Mouse (Mus musculus): ENCODE measurements around the gene Ptcra. TPM values are rescaled to one million over a fixed set of nuclear protein-coding genes. Genes with fewer than 3 reads are reported as not detected.
A peak's percentile ranks its signal among the peaks of the same experiment; 100 is the strongest.
"Not testable (repeated sequence)": the region's sequence is repeated elsewhere in the genome, so short reads cannot be mapped to it uniquely, and the experiment has no call there.

Ptcra gene
- under 1 TPM in 1 of 2 experiments, not detected in 1; 0.28 TPM for total RNA-seq (2021)
- long read RNA-seq, experiment 1, partial matches to known transcripts: 0 of 1 reads
- long read RNA-seq, experiment 1, other reads (novel, unspliced or antisense): 1 of 1 reads
- long read RNA-seq, experiment 2, partial matches to known transcripts: 2 of 2 reads
- long read RNA-seq, experiment 2, other reads (novel, unspliced or antisense): 0 of 2 reads

DNA sequence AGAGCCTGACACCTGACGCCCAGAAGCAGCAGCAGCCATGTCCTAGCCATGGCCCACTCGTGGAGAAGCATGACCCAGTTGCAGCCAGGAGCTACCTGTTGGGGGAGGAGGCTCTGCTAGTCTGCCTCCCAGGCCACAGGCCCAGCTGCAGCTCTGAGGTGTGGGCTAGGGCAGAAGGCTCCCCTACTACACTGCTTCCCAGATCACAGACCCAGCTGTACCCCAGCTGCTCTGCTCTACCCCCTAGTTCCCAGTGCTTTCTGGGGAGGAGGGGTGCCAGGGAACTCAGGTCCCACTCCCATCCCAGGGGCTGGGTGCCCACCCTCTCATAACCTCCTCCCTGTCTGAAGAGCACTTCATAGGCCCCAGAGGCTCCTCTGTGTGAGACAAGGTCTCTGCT lies at the start of gene Ptcra:
Gene Ptcra, minus strand, starts transcription at position 169 of the 400 bp plus-strand sequence.
- no peak for DNase-seq (ENCODE audit: low spot score in 2 of 2)

DNA sequence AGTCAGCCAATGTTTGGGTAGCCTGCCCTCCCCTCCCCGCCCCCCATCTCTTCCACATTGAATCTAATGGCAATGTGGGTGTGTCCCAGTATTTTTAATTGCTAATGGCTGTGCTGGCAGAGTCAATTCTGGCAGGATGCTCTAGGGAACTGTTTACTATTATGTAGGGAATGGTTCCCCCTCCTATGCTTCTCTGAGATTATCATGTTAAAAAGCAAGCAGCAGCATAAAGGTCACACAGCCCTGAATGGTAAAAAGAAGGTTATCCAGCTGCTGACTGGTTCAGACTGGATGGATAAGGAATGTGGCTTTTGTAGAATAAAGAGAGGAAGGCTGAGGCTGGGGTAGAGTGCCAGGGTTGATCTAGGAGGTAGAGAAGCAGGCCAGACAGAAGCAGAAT lies 48.9 kb upstream of the Ptcra start:
- DNase-seq (ENCODE audit: low spot score in 2 of 2): no peak

DNA sequence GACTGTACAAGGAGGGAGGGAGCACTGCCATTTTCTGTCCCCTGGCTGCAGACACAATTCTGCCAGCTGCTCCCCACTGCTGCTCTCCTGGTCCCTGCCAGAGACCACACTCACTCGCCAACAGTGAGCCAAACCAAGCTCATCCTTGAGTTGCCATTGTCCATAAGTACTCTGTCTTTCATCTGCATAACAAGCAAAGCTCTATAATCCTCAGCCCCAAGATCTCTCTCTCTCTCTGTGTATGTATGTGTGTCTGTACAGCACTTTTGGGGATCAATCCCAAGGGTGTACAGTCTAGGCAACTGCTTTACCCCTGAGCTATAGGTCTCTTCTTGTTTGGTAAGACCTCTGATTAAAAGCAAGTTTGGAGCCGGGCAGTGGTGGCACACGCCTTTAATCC lies 47.2 kb upstream of the Ptcra start:
- DNase-seq (ENCODE audit: low spot score in 2 of 2): no peak

- DNase-seq (ENCODE audit: low spot score in 2 of 2): no peak
Measured at GRCm38 (mm10) chr17:46809131-46809830, 45.8 kb upstream of the Ptcra start.

DNA sequence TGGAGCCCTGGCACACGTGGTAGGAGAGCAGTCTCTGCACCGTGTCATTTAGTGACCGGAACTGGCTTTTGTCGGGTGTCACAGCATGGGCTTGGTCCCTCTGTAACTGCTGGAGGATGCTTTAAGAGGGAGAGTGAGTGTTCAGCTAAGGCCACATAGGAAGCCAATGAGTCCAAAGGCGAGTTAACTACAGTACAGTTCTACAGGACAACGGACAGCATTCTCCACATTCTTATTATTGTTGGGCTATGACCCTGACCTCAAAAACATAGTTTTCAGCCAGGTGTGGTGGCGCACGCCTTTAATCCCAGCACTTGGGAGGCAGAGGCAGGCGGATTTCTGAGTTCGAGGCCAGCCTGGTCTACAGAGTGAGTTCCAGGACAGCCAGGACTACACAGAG lies 44.9 kb upstream of the Ptcra start:
- no peak for DNase-seq (ENCODE audit: low spot score in 2 of 2)

GRCm38 (mm10) chr17:46801761-46802160 lies 38.2 kb upstream of the Ptcra start:
- DNase-seq (ENCODE audit: low spot score in 2 of 2): no peak

GRCm38 (mm10) chr17:46799680-46800079 lies 36.2 kb upstream of the Ptcra start:
- no peak for DNase-seq (ENCODE audit: low spot score in 2 of 2)

- DNase-seq (ENCODE audit: low spot score in 2 of 2): no peak
Measured at GRCm38 (mm10) chr17:46797386-46797785, 33.9 kb upstream of the Ptcra start.

DNA sequence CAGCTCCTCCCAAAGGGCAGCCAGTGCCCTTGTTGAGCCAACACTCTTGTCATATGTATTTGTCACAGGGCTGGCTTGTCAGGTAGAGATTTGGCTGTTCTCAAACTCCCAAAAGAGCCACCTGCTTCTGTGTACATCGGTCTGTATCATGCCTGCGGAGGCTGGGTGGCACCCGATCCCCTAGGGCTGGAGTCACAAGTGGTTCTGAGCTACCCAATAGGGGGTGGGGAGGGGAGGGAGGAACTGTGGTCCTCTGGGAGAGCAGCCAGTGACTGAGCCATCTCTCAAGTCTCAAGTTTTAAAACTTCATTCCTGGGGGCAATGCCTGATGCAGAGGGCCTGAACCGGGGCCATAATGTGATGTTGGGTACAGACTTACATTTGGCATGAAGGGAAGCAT lies 33.2 kb upstream of the Ptcra start:
- no peak for DNase-seq (ENCODE audit: low spot score in 2 of 2)

DNA sequence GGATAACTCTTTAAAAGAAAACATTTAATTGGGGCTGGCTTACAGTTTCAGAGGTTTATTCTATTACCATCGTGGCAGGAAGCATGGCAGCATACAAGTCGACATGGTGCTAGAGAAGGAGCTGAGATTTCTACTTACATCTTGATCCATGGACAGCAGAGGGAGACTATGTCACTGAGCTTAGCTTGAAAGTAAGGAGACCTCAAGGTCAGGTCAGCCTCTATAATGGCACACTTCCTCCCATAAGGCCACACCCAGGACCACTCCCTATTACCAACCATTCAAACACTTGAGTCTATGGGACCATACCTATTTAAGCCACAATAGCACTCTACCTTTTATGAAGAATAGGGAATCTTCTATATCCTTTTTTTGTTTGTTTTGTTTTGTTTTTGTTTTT lies 29.5 kb upstream of the Ptcra start:
- DNase-seq (ENCODE audit: low spot score in 2 of 2): no peak

GRCm38 (mm10) chr17:46787974-46788373 lies 24.5 kb upstream of the Ptcra start:
- not testable (repeated sequence) for DNase-seq (ENCODE audit: low spot score in 2 of 2)

DNA sequence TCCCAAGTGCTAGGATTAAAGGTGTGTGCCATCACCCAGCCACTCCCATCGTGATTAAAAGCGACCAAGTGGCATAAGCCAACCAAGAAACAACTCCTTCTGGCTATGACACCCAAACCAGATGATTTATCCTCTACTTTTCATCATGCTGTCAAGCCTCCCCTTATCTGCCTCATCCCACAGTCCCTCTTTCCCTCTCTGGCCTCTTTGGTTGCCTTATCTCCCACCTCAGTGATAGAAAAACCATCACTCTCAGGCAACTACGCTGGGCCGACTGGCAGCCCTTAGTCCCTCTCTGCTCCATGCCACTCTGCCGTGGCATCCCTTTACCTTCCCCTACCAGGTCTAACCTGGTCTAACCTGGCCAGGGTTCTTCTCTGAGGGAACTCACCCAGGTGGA lies 23.4 kb upstream of the Ptcra start:
- DNase-seq (ENCODE audit: low spot score in 2 of 2): no peak

DNA sequence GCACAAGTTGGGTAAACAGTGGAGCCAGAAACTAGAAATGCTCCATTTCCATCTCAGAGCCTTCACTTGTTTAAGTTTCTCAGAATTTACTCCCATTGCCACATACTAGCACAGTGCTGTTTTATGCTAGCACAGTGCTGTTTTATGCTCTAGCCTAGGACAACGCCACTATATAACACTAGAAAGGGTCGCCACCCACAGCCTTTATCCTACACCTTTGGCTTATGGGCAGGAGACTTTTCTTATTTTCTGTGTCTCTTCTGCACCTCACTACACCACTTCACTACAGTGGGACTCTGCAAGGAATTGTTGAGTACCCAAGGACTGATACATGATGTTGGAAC lies 19.7 kb upstream of the Ptcra start:
- no peak for DNase-seq (ENCODE audit: low spot score in 2 of 2)

GRCm38 (mm10) chr17:46782341-46783221 lies 19.1 kb upstream of the Ptcra start, which contains the start of gene Rpl7l1:
Rpl7l1 (minus strand) TSS chr17:46782672.
- DNase-seq (ENCODE audit: low spot score in 2 of 2): peak; percentile 88 to 92

GRCm38 (mm10) chr17:46781876-46782275 lies 18.4 kb upstream of the Ptcra start:
- no peak for DNase-seq (ENCODE audit: low spot score in 2 of 2)

GRCm38 (mm10) chr17:46776087-46776486 lies 12.6 kb upstream of the Ptcra start:
- DNase-seq (ENCODE audit: low spot score in 2 of 2): no peak

- no peak for DNase-seq (ENCODE audit: low spot score in 2 of 2)
Measured at GRCm38 (mm10) chr17:46775070-46775469, 11.6 kb upstream of the Ptcra start.

DNA sequence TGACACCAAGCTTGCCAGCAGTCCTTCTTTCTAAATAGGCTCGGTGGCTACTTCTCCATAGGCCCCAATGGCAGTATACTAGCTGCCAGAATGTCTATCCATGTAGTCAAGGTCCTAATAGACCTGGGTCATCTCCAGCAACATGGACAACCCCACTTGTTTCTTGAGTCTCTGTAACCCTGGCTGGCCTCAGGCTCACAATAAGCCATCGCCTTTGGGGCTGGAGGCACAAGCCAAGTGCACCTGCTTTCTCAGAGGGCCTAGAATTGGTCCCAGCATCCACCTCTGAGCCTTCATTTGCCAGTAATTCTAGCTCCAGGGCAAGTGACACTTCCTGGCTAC lies 10.6 kb upstream of the Ptcra start:
- no peak for DNase-seq (ENCODE audit: low spot score in 2 of 2)

GRCm38 (mm10) chr17:46773278-46774130 lies 10.0 kb upstream of the Ptcra start:
- DNase-seq (ENCODE audit: low spot score in 2 of 2): no peak

DNA sequence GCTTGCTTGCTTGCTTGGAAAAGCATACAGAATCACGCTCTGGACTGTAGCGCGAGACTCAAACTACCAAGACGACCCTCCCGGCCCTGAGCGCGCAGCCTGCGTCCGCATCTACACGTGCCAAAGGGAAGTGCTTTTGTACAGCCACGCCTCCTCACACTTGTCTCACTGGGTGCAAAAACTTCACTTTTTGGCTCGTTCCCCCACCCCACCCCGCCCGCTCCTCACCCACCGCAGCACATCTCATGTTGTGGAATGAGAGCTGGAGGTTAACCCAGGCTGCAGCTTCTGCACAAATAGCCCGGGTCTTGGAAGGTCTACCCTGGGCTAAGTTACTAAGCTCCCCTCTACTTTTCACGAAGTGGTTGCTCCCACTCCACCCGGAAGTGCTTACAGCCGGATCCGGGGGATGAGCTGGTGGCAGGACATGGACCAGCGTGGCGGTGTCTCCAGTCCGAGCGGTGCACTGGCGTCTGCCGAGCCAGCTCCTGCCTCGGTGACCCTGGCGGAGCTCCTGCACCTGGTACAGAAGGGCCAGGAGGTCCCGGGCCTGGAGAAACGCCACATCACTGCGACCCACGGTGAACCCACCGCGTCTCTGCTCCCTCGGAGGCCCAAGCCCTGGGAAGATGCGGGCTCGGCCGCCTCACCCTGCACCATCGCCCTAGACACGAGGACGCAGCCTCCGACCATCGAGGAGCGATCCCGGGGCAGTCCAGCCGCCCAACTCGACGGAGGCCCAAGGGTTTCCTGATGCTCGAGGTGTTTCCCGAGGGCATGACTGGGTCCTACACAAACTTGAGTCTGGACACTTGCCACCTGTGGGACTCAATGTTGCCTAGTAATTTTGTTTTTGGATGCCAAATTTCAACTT lies 9.1 kb upstream of the Ptcra start, which contains the start of gene 2310039H08Rik:
Gene 2310039H08Rik, plus strand, starts transcription at position 232 of the 874 bp plus-strand sequence.
- DNase-seq (ENCODE audit: low spot score in 2 of 2): peak; percentile 79 to 88

All from left cerebral cortex, adult 18-20 months (tissue).